In the genomic region with DNA sequence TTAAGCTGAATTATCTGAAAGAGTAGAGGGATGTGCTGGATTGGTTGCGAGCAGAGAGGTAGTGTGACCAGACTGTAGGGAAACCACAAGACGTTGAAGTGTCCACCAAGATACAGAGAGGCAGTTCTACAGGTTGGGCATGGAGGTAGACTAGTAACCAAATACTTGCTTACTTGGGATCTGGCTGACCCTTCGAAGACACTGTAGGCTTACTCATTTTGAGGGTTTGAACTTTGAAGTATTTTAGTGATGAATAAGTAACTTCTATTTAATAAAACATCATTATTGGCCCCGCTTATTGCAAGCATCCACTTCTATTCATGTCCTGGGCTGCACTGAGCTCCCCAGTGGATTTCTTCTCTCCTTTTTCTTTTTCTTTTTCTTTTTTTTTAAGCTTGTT, we compare ENCODE assay signal across 18 mouse cellular contexts.
"Had no signal": no experiment of that assay in that cellular context is flagged by ENCODE, and none has a peak within 500 bp of the region (broad histone marks: within the 10 kb centered on the region; RNA-seq: fewer than 3 reads in every experiment).

No protein-coding gene starts in this region.

- H3K4me2 ChIP-seq: lung, embryonic 14.5 days; midbrain, embryonic 13.5 days; midbrain, embryonic 15.5 days; neural tube, embryonic 13.5 days; neural tube, embryonic 15.5 days had no signal

- H3K4me3 ChIP-seq: midbrain, embryonic 10.5 days; midbrain, embryonic 13.5 days; midbrain, embryonic 15.5 days; myocyte; neural tube, embryonic 13.5 days; neural tube, embryonic 15.5 days had no signal

- H3K9me3 ChIP-seq: midbrain, embryonic 10.5 days; midbrain, embryonic 13.5 days; midbrain, embryonic 15.5 days; neural tube, embryonic 13.5 days; neural tube, embryonic 15.5 days had no signal

- H3K27me3 ChIP-seq: midbrain, embryonic 13.5 days; midbrain, embryonic 15.5 days; neural tube, embryonic 13.5 days; neural tube, embryonic 15.5 days had no signal

- H3K9ac ChIP-seq: lung, embryonic 14.5 days; midbrain, embryonic 13.5 days; midbrain, embryonic 15.5 days; neural tube, embryonic 13.5 days; neural tube, embryonic 15.5 days had no signal

- ATAC-seq: midbrain, embryonic 13.5 days; midbrain, embryonic 15.5 days had no signal

- H3K36me3 ChIP-seq: midbrain, embryonic 10.5 days had no signal

- DNase-seq: lung, adult 18-20 months; lung, embryonic 14.5 days; lung, postnatal 10 days; lung, postnatal 4 days; retina, postnatal 1 day; right cerebral cortex, adult 18-20 months; right cerebral cortex, postnatal 25 days; right cerebral cortex, postnatal 4 days; spleen, adult 18-20 months; thymus, adult 18-20 months; thymus, postnatal 14 days; thymus, postnatal 36 days had no signal

- H3K27ac ChIP-seq: midbrain, embryonic 10.5 days; midbrain, embryonic 13.5 days; midbrain, embryonic 15.5 days; neural tube, embryonic 13.5 days; neural tube, embryonic 15.5 days had no signal
